Mouse (Mus musculus): ENCODE results near the gene Timm22.

DNA sequence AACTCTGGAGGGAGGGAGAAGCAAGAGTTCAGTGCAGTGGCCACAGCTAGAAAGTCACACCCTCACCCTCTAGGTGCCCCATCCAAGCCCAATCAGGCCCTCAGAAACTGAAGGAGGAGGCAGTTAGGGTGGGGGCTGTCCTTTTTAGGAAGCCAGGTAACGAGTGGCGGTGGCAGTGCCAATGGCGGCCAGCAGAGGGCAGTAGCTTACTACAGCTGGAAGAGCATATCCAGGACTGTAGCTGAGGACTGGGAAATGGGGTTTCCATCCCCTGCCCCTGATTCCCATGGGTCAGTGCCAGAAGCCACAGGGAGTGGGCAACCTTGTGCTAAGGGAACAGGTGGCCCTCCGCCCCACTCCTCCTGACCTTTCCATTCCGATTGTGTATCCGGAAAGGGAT is 49.5 kb downstream of the Timm22 start:
- peak; percentile 95 for TF ChIP-seq CTCF (IDR thresholded peaks at IDR 0.05; ENCODE audit: borderline replicate concordance, control insufficient read depth, extremely low read depth, insufficient read depth, low read length, poor library complexity)
- no peak for TF ChIP-seq POLR2A (IDR thresholded peaks at IDR 0.05; ENCODE audit: control insufficient read depth, extremely low read depth, insufficient read depth, low read length, poor library complexity)

All from thymus, adult 2 months (tissue).